23 mouse cellular contexts compared by ENCODE assay signal in the genomic region with DNA sequence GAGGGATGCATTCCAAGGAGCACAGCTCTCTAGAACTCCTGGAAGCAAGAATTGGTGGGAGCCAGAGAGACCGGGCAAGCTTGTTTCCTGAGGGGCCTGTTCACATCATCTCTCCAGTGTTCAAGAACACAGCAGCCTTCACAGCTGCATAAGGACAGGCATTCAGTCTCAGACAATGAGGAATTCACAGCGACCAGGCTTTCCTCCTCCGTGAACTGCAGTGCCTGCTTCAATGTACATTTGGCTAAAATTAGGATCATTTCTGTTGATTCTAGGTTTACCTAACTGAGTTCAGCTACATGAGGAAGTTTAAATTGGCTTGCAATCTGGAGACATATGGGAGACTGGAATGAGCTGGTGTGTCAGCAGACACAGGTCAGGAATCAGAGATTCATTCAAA. TPM values are rescaled to one million over a fixed set of nuclear protein-coding genes. Genes with fewer than 3 reads are reported as not detected.
"Had no signal": no experiment of that assay in that cellular context is flagged by ENCODE, and none has a peak within 500 bp of the region (broad histone marks: within the 10 kb centered on the region; RNA-seq: fewer than 3 reads in every experiment).

No protein-coding gene starts in this region.

- H3K27me3 ChIP-seq: intestine, embryonic 15.5 days; limb, embryonic 12.5 days; midbrain, embryonic 12.5 days; midbrain, embryonic 15.5 days; neural tube, embryonic 12.5 days; neural tube, embryonic 15.5 days; stomach, embryonic 15.5 days had no signal

- H3K36me3 ChIP-seq: intestine, embryonic 15.5 days; limb, embryonic 12.5 days; midbrain, embryonic 12.5 days; midbrain, embryonic 15.5 days; neural tube, embryonic 12.5 days; neural tube, embryonic 15.5 days; stomach, embryonic 15.5 days had no signal

- H3K4me2 ChIP-seq: intestine, embryonic 15.5 days; limb, embryonic 12.5 days; liver, embryonic 11.5 days; lung, embryonic 14.5 days; midbrain, embryonic 12.5 days; midbrain, embryonic 15.5 days; neural tube, embryonic 12.5 days; neural tube, embryonic 15.5 days; stomach, embryonic 15.5 days had no signal

- H3K9me3 ChIP-seq: intestine, embryonic 15.5 days; limb, embryonic 12.5 days; midbrain, embryonic 12.5 days; midbrain, embryonic 15.5 days; neural tube, embryonic 12.5 days; neural tube, embryonic 15.5 days; stomach, embryonic 15.5 days had no signal

- H3K4me3 ChIP-seq: intestine, embryonic 15.5 days; layer of hippocampus, adult 2 months; limb, embryonic 12.5 days; midbrain, embryonic 12.5 days; midbrain, embryonic 15.5 days; neural tube, embryonic 12.5 days; neural tube, embryonic 15.5 days; stomach, embryonic 15.5 days had no signal

- ATAC-seq: intestine, embryonic 15.5 days; liver, postnatal 0 days; lung, postnatal 0 days; midbrain, embryonic 15.5 days had no signal

- DNase-seq: kidney, adult 11 months; kidney, adult 8-10 months; kidney, postnatal 14 days; kidney, postnatal 4 days; layer of hippocampus, adult 9-11 months; liver, postnatal 0 days; lung, embryonic 14.5 days; right cerebral cortex, adult 18-20 months; spleen, adult 18-20 months; thymus, postnatal 25 days had no signal

- H3K27ac ChIP-seq: intestine, embryonic 15.5 days; layer of hippocampus, adult 2 months; limb, embryonic 12.5 days; liver, embryonic 14.5 days; macrophage; midbrain, embryonic 12.5 days; midbrain, embryonic 15.5 days; neural tube, embryonic 12.5 days; neural tube, embryonic 15.5 days; stomach, embryonic 15.5 days had no signal

- H3K4me1 ChIP-seq: intestine, embryonic 15.5 days; limb, embryonic 12.5 days; midbrain, embryonic 12.5 days; midbrain, embryonic 15.5 days; neural tube, embryonic 12.5 days; neural tube, embryonic 15.5 days; stomach, embryonic 15.5 days had no signal

- H3K9ac ChIP-seq: intestine, embryonic 15.5 days; limb, embryonic 12.5 days; liver, embryonic 14.5 days; liver, postnatal 0 days; lung, embryonic 14.5 days; midbrain, embryonic 12.5 days; midbrain, embryonic 15.5 days; neural tube, embryonic 12.5 days; neural tube, embryonic 15.5 days; stomach, embryonic 15.5 days had no signal

RNA-seq across cellular contexts. Expression of a gene that starts 53.7 kb away (rescaled TPM):
- total RNA-seq: megakaryocyte, adult 5-6 weeks had no signal
- polyA plus RNA-seq: macrophage had no signal
